Mouse (Mus musculus) cerebellum, adult 11 months (tissue): ENCODE results near the gene Iqschfp.

Source experiments
- DNase-seq: peaks from one replicate; pipeline ENCODE4 v3.0.0; 2022

The Iqschfp gene

GRCm38 (mm10) chr3:68664337-68664736 lies 772.3 kb downstream of the Iqschfp start:
- no peak for DNase-seq

DNA sequence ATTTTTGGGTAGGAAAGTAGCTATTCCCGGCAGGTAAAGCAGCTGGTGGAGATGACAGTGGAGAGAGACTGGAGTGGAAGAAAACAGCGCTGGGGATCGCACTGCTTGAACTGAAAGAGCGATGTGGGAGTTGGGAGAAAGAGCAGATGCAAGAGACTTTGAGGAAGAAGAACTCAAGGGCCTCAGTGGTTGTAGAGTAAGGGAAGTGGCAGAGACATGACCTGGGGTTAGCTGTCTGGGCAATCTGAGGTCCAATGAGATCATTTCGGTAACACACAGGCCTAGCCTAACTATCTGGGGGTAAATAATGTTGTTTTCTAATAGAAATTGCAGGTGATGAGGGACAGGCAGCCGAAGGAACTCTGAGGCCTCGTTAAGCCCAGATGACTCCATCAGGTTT lies 774.3 kb downstream of the Iqschfp start:
- no peak for DNase-seq

GRCm38 (mm10) chr3:68667852-68668251 lies 775.8 kb downstream of the Iqschfp start:
- no peak for DNase-seq

DNA sequence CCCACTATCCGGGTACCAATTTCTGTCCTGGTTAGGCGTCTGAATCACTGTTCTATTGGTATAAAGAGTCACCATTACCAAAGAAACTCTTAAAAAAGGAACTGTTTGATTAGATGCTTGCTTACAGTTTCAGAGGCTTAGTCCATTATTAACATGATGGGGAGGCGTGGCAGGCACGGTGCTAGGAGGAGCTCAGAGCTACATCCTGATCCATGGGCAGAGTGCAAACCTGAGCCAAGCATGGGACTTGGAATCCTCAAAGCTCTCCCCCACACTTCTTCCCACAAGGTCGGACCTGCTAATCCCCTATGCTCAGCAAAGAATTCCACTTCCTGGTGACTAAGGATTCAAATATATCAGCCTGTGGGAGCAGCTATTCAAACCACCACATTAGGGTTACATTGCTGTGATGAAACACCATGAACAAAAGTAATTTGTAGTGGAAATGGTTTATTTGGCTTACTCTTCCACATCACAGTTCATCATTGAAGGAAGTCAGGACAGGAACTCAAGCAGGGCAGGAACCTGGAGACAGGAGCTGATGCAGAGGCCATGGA lies 777.5 kb downstream of the Iqschfp start:
- DNase-seq = no peak

DNA sequence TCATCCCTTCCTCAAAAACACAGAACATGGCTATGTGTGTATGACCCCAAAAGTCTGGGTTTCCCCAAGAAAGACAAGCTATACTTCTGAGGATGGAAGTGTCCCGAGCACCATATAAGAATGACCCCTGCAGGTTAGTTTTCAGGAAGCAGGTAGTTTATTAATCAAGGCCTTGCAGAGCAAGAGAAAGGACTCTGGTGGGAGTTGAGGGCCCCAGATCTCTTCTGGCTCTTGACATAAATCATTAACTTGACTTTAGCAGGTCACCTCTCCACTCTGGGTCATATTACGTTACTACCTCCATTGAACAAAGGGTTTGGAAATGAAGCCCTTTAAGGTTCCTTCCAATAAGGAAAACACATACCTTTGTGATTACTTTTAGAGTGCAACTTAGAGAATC lies 782.7 kb downstream of the Iqschfp start:
- no peak for DNase-seq

DNA sequence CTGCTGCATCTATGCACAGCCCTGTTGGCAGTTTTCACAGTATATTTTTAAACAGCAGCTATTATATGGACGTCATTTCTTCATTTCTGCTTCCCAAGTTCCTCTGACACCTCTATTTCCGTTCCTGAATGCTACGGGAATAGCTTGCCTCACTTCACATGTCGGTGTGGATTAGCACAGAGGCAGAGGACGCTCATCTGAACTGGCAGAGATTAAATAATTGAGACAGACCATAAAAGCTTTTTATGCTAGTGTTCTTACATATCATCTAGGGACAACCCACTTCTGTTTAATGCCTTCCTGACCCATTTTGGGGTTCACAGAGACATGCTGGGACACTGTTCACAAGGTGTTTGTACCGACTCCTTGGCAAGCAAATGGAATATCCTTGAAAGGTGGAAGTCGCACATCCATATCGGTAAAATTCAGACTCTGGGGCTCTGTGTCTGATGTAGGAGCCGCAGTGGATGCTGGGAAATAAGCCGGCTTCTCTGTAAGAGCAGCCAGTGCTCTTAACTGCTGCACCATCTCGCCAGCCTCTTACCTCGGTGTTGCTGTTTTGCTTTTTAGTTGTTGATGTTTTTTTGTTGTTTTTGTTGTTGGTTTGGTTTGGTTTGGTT lies 783.3 kb downstream of the Iqschfp start:
- no peak for DNase-seq
